Mouse (Mus musculus) liver, postnatal 0 days (tissue): ENCODE results near the gene Gm20388.

Experiments
- CTCF ChIP-seq: sonication (generic); IDR thresholded peaks from 2 replicates; pipeline ENCODE4 v1.5.1; 2016; ENCODE audit warnings: antibody characterized with exemption, low read depth
- EP300 ChIP-seq: IDR thresholded peaks from 2 replicates; pipeline ENCODE4 v1.6.1; 2016; ENCODE audit warnings: antibody characterized with exemption, low read depth, mild to moderate bottlenecking

GRCm38 (mm10) chr8:121228892-121229291 is 1318.3 kb downstream of the Gm20388 start:
- peak; percentile 63 for TF ChIP-seq CTCF
- TF ChIP-seq EP300 = no peak
